Mouse (Mus musculus) gastrocnemius, adult 8-10 months (tissue): ENCODE data around the gene Pdxp. TPM values are rescaled to one million over a fixed set of nuclear protein-coding genes. Genes with fewer than 3 reads are reported as not detected.

Experiments used
- microRNA-seq: library from miRNA; unstranded; fragments of <30 nt; microRNA quantifications from one replicate; pipeline ENCODE4 v1.2.0, GENCODE M21; 2022
- total RNA-seq, 4 experiments: library from RNA; stranded (reverse); gene quantifications; 2 replicates each; pipeline ENCODE4 v1.2.4; 2022

The Pdxp gene
- total RNA-seq, 4 experiments from 2014 or later: 1.7 to 2.7 (median 2.1) TPM

Small RNAs within 50 kb of the gene (microRNA-seq; reads per million reads assigned to microRNA genes)
- gene Mir6955: not detected

Other genes with a start within 250 kb of the Pdxp start
- under 1 TPM in 3 of 4 experiments, not detected in 1; 0.05 to 0.11 (median 0.07) TPM for gene Elfn2, start 195.1 kb upstream of the Pdxp start, total RNA-seq
- 1 to 10 TPM; 2.3 to 3.6 (median 2.7) TPM for gene Mfng, start 140.4 kb upstream of the Pdxp start, total RNA-seq
- 1 to 10 TPM; 3.4 to 6.0 (median 4.4) TPM for gene Card10, start 110.9 kb upstream of the Pdxp start, total RNA-seq
- gene Cdc42ep1, start 71.3 kb upstream of the Pdxp start, total RNA-seq: 1 to 10 TPM; 4.1 to 7.3 (median 6.2) TPM
- not detected for gene Lgals2, start 58.4 kb upstream of the Pdxp start, total RNA-seq
- 10 to 100 TPM; 41.8 to 44.9 (median 43.5) TPM for gene Gga1, start 36.7 kb upstream of the Pdxp start, total RNA-seq
- not detected for gene Gm49510, start 14.3 kb upstream of the Pdxp start, total RNA-seq
- gene Sh3bp1, start 14.2 kb upstream of the Pdxp start, total RNA-seq: 1 to 10 TPM in 2 of 4 experiments, under 1 TPM in 2; 0.80 to 1.7 (median 1.2) TPM
- gene Lgals1, start 12.8 kb downstream of the Pdxp start, total RNA-seq: 100 to 1,000 TPM; 214 to 406 (median 281) TPM
- gene Nol12, start 21.0 kb downstream of the Pdxp start, total RNA-seq: 10 to 100 TPM; 24.0 to 31.2 (median 28.1) TPM
- 10 to 100 TPM; 38.3 to 69.6 (median 41.9) TPM for gene Triobp, start 33.8 kb downstream of the Pdxp start, total RNA-seq
- gene H1f0, start 114.5 kb downstream of the Pdxp start, total RNA-seq: 100 to 1,000 TPM in 1 of 4 experiments, 10 to 100 TPM in 3; 84.7 to 103 (median 92.1) TPM
- not detected for gene Galr3, start 128.0 kb downstream of the Pdxp start, total RNA-seq
- gene Ankrd54, start 149.0 kb downstream of the Pdxp start, total RNA-seq: 1 to 10 TPM; 3.1 to 5.8 (median 3.5) TPM
- gene Eif3l, start 161.3 kb downstream of the Pdxp start, total RNA-seq: 10 to 100 TPM; 57.8 to 60.8 (median 60.6) TPM
- gene Micall1, start 195.0 kb downstream of the Pdxp start, total RNA-seq: 10 to 100 TPM in 3 of 4 experiments, 1 to 10 TPM in 1; 9.8 to 12.6 (median 11.2) TPM
- 10 to 100 TPM; 57.8 to 75.3 (median 70.3) TPM for gene Polr2f, start 227.1 kb downstream of the Pdxp start, total RNA-seq
- gene 1700088E04Rik, start 227.3 kb downstream of the Pdxp start, total RNA-seq: 1 to 10 TPM in 1 of 4 experiments, under 1 TPM in 3; 0.36 to 1.5 (median 0.80) TPM